Mouse (Mus musculus): ENCODE measurements around the gene AI854703. TPM values are rescaled to one million over a fixed set of nuclear protein-coding genes. Genes with fewer than 3 reads are reported as not detected.

The AI854703 gene
- 38.7 and 38.8 TPM in 2 replicates for polyA plus RNA-seq (2015; fragmentation: Nextera tagmentation; extraction: Ambion mirVana)

DNA sequence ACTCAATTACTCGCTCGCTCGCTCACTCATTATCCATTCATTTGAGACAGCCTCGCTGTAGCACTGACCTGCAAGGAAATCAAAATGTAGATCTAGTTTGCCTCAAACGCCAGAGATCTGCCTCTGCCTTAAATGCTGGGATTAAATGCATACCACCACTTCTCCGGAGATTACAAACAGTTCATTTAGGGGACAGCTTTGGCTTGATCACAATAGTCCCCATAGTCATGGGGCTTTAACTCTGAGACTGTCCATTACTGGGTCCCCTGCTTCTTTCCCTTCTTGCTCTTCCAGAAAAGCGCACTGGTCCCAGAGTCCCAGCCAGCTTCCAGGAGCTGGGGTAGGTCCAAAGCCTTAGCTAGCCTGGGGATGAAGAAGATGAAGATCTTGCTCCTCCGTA is at the start of gene AI854703:
TSS of gene AI854703 (plus strand) at position 301 of the 400 bp plus-strand sequence.

DNA sequence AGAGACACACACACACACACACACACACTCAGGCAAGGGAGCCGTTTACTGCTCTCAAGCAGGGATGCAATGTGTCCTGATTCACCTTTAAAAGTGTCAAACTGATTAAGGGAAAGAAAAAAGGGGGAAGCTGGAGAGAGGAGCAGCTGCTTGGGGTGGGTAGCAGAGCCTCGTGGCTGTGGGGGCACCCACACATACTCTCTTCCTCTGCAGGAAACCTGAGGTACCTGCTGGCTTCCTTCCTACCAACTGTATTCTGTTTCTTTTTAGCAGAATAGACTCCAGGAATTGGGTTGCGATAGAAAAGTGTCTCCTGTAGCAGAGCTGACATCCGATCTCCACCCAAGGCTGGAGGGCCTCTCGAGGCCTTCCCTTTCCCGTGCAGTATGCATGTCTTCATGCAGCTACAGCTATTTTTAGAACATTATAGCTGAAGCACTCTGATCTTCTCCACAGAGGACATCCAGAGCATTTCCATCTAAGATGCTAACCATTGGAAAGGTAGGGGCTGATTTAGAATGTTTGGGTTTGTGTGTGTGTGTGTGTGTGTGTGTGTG is 37.3 kb upstream of the AI854703 start, which contains the start of gene Gm45021:
TSS of gene Gm45021 (plus strand) at position 417 of the 557 bp plus-strand sequence.

DNA sequence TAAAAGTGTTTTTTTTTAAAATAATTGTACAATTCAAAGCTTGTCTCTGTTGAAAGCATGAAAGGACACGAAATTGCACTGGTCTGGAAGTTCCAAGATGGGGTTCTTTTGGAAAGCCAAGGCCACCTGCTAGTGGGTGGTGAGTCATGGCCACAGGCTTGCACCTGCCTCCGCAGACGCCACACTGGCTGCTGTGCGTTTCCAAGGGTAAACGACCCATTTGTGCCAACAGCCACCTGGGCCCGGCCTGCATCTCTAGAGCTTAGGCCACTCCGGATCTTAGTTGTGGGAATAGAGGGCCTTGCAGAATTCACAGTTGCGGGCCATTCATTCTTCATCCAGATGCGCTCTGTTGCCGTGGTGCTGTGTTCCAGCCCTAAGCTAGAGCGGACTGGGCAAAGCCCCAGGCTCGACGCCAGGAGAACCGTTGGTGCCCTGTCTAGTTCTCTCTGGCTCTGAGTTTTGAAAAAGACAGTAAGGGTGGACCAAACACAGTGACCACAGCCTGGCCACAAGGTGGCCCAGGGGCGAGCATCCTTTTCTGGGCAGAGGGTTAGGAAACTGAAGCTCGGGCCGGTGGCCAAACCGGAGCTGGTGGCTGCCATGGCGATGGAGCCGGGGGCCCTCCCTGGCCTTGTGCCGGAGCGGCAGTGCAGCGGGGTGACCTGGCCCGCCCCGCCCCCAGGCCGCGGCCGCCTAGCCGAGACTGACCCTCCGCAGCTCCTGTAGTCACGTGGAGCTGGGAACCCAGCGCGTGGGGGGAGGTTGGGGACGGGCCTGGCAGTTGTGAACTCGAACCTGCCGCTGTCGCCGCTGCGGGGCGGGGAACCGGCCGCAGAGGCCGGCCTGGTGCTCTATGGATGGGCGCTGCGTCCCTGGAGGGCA is 33.2 kb upstream of the AI854703 start, which contains the start of the genes Repin1 and Gm44965:
TSS of gene Repin1 (plus strand) at position 726 of the 885 bp plus-strand sequence.
TSS of gene Gm44965 (plus strand) at position 784 of the 885 bp plus-strand sequence.

DNA sequence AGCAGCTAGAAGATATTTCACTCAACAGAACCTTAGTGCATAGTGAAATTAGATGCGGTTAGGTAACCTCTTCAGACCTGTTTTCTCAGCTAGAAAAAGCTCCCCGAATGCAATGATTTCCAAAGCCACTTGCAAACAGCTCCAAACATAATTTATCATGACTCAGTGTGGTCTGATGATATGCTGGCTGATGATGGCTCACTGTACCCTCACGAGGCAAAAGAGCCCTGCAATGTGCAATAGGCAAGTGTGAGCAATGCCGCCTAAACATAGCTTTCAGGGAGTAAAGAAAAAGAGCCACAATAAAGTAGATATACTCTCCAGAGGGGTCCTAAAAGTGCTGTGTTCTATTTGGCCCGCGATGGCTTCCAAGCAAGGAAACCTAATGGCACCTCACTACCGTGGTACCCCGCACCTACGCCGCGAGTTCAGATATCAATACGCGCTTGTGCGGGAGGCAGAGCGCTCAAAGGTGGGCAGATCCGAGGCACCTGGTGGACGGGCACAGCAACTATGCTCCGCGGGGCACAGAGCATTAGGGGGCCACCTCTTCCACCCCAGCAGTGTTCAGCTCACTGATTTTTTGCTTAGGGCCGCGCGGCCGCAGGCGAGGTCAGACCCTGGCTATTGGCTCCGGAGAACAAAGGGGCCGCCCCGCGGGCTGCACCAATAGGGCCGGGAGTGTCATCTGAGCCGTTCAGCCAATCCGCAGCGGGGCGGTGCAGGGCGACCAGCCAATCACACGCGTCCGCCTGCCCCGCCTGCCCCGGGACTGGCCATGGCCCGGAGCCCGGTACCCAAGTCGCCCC is 25.1 kb upstream of the AI854703 start, which contains the start of gene Zfp775:
TSS of gene Zfp775 (plus strand) at position 793 of the 809 bp plus-strand sequence.

DNA sequence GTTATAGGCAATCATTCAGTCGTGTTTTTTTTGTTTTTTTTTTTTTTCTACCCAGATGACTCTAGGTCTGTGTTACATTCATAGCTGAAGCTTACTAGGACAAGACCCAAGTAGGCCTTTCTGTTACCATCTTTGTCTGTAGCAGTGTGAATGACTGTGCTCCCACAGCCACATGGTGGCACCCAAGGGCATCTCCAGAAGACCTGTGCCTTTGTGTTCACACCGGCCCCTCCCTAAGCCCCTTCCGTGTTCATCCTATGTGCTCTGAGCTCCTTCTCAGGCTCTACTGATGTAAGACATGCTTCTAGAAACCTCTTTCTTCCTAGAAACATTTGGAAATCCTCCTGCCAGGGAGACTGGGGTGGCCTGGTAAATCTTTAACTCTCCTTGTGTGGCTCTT is 20.4 kb downstream of the AI854703 start, which contains the start of gene Gimap8:
TSS of gene Gimap8 (plus strand) at position 240 of the 400 bp plus-strand sequence.

DNA sequence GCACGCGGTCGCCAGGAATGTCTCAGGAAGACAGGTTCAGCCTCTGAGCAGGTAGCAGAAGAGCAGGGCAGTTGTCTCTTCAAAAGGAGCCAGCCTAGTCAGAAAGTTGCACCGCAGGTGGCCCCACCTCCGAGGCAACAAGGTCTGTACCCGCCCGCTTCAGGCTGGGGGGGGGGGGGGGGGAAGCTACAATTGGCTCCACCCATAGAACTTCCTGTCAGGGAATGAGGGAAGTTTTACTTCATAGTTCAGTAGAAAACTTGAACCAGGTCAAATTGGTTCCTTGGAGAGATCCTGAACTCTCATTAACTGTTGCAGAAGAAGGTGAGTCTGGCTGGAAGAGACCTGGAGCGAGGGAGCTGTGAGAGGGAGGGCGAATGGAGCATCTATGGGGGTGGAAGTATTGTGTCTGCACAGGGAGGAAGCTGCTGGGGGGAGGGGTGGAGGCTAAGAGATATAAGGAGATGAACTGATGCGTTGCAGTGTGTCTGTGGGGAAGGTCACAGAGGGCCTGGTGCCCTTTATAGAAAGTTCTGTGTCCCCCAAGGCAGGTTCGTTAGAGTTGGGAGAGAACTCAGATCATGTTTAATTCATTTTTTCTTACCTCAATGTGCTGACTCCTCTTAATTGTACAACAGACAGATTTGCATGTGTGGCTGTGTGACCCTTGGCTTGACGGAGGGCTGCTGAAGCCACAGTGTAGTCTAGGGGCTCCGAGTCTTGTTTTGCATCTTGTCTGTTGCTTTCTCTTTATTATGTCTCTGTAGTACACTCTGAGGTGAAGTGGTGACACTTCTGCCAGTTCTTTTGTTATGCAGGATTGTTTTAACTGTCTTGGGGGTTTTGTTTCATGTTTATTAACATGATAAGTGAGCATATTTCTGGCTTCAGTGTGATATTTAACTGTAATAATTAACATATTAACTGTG is 49.6 kb downstream of the AI854703 start, which contains the start of gene Gimap9:
TSS of gene Gimap9 (plus strand) at position 199 of the 929 bp plus-strand sequence.

Other genes with a start within 250 kb of the AI854703 start
- gene Krba1, start 231.2 kb upstream of the AI854703 start, polyA plus RNA-seq (2015; fragmentation: Nextera tagmentation; extraction: Ambion mirVana) = 17.5 and 21.6 TPM in 2 replicates
- 45.1 and 46.9 TPM in 2 replicates for gene Zfp467, start 180.9 kb upstream of the AI854703 start, polyA plus RNA-seq (2015; fragmentation: Nextera tagmentation; extraction: Ambion mirVana)
- gene Sspo, start 178.5 kb upstream of the AI854703 start, polyA plus RNA-seq (2015; fragmentation: Nextera tagmentation; extraction: Ambion mirVana) = 0.17 and 0.27 TPM in 2 replicates
- gene Atp6v0e2, start 89.1 kb upstream of the AI854703 start, polyA plus RNA-seq (2015; fragmentation: Nextera tagmentation; extraction: Ambion mirVana) = 494 and 535 TPM in 2 replicates
- gene Lrrc61, start 72.0 kb upstream of the AI854703 start, polyA plus RNA-seq (2015; fragmentation: Nextera tagmentation; extraction: Ambion mirVana) = 15.0 and 15.1 TPM in 2 replicates
- gene Rarres2, start 54.0 kb upstream of the AI854703 start, polyA plus RNA-seq (2015; fragmentation: Nextera tagmentation; extraction: Ambion mirVana) = 21.1 and 23.0 TPM in 2 replicates
- gene Gm45021, start 37.2 kb upstream of the AI854703 start, polyA plus RNA-seq (2015; fragmentation: Nextera tagmentation; extraction: Ambion mirVana) = not detected in 2 replicates
- gene Repin1, start 32.9 kb upstream of the AI854703 start, polyA plus RNA-seq (2015; fragmentation: Nextera tagmentation; extraction: Ambion mirVana) = 33.1 and 38.6 TPM in 2 replicates
- not detected in 2 replicates for gene Gm44965, start 32.8 kb upstream of the AI854703 start, polyA plus RNA-seq (2015; fragmentation: Nextera tagmentation; extraction: Ambion mirVana)
- gene Zfp775, start 24.7 kb upstream of the AI854703 start, polyA plus RNA-seq (2015; fragmentation: Nextera tagmentation; extraction: Ambion mirVana) = 7.1 and 7.3 TPM in 2 replicates
- 0.36 and 0.50 TPM in 2 replicates for gene Gimap8, start 20.5 kb downstream of the AI854703 start, polyA plus RNA-seq (2015; fragmentation: Nextera tagmentation; extraction: Ambion mirVana)
- gene Gimap9, start 49.4 kb downstream of the AI854703 start, polyA plus RNA-seq (2015; fragmentation: Nextera tagmentation; extraction: Ambion mirVana) = 1.0 and 1.2 TPM in 2 replicates
- 0.57 and 0.62 TPM in 2 replicates for gene Gimap4, start 57.8 kb downstream of the AI854703 start, polyA plus RNA-seq (2015; fragmentation: Nextera tagmentation; extraction: Ambion mirVana)
- gene Gimap6, start 81.5 kb downstream of the AI854703 start, polyA plus RNA-seq (2015; fragmentation: Nextera tagmentation; extraction: Ambion mirVana) = 5.7 and 6.9 TPM in 2 replicates
- 0.68 TPM in 1 of 2 replicates, not detected in the other for gene Gm28053, start 91.8 kb downstream of the AI854703 start, polyA plus RNA-seq (2015; fragmentation: Nextera tagmentation; extraction: Ambion mirVana)
- gene Gimap7, start 91.9 kb downstream of the AI854703 start, polyA plus RNA-seq (2015; fragmentation: Nextera tagmentation; extraction: Ambion mirVana) = not detected in 2 replicates
- gene Gimap1, start 112.3 kb downstream of the AI854703 start, polyA plus RNA-seq (2015; fragmentation: Nextera tagmentation; extraction: Ambion mirVana) = 5.9 and 8.2 TPM in 2 replicates
- 1.7 and 2.2 TPM in 2 replicates for gene Gimap5, start 119.4 kb downstream of the AI854703 start, polyA plus RNA-seq (2015; fragmentation: Nextera tagmentation; extraction: Ambion mirVana)
- not detected in 2 replicates for gene Gimap3, start 144.1 kb downstream of the AI854703 start, polyA plus RNA-seq (2015; fragmentation: Nextera tagmentation; extraction: Ambion mirVana)
- 85.7 and 92.0 TPM in 2 replicates for gene Tmem176a, start 214.2 kb downstream of the AI854703 start, polyA plus RNA-seq (2015; fragmentation: Nextera tagmentation; extraction: Ambion mirVana)
- 178 and 196 TPM in 2 replicates for gene Tmem176b, start 214.7 kb downstream of the AI854703 start, polyA plus RNA-seq (2015; fragmentation: Nextera tagmentation; extraction: Ambion mirVana)
- gene Aoc1, start 246.1 kb downstream of the AI854703 start, polyA plus RNA-seq (2015; fragmentation: Nextera tagmentation; extraction: Ambion mirVana) = not detected in 2 replicates